Mouse (Mus musculus) olfactory bulb, adult 2 months (tissue): Measurements from ENCODE around the gene Eif5.
"Not testable (repeated sequence)": the region's sequence is repeated elsewhere in the genome, so short reads cannot be mapped to it uniquely, and the experiment has no call there.

ENCODE experiments used
- CTCF ChIP-seq: fragments of 200-500 bp; IDR thresholded peaks from 2 replicates; pipeline ENCODE4 v1.5.1; 2012; ENCODE audit warnings: low read depth, mild to moderate bottlenecking, low read length, moderate library complexity; ENCODE audit not compliant: insufficient read depth
- POLR2A ChIP-seq: fragments of 200-500 bp; IDR thresholded peaks from 2 replicates; pipeline ENCODE4 v1.6.1; 2012; ENCODE audit warnings: mild to moderate bottlenecking, low read depth, low read length, moderate library complexity; ENCODE audit not compliant: insufficient read depth

DNA sequence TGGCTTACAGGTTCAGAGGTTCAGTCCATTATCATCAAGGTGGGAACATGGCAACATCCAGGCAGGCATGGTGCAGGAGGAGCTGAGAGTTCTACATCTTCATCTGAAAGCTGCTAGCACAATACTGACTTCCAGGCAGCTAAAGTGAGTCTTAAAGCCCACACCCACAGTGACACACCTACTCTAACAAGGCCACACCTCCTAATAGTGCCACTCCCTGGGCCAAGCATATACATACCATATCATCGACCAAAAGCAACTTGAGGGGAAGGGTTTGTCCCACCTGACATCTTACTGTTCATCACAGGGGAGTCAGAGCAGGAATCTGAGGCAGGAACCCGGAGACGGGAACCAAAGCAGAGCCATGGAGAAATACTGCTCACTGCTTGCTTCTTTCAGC lies 29.4 kb upstream of the Eif5 start:
- TF ChIP-seq POLR2A, CTCF: not testable (repeated sequence)
